Mouse (Mus musculus) megakaryocyte, embryonic 14.5 days (primary cell): Measurements from ENCODE around the gene Rtn4rl1.

Experiments used
- FLI1 ChIP-seq: IDR thresholded peaks from 2 replicates; pipeline ENCODE4 v1.6.1; 2012; ENCODE audit warnings: low read length, inconsistent platforms, mixed read lengths
- GATA1 ChIP-seq: IDR thresholded peaks from 3 replicates; pipeline ENCODE4 v1.6.1; 2012; ENCODE audit warnings: mixed read lengths, low read length, inconsistent platforms, borderline replicate concordance

DNA sequence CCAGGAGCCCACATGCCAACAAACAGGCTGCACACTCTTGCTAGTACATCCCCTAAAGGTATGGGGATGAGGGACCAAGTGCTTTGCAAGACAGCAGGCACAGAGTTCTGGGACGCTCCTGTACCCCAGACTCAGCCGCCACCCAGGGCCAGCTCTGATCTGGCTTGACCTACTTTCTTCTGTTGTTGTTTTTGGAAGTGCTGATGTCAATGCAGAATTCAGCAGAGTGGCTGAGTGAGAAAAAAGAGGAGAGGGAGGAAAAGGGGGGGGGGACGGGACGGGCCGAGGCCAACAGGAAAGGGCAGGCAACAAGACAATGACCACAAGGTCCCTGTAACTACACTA lies 86.5 kb downstream of the Rtn4rl1 start:
- TF ChIP-seq GATA1 (no peak), FLI1 (no peak)
